Mouse (Mus musculus) cerebellum, adult 2 months (tissue): ENCODE results near the gene Sco1. TPM values are rescaled to one million over a fixed set of nuclear protein-coding genes. Genes with fewer than 3 reads are reported as not detected.
A peak's percentile ranks its signal among the peaks of the same experiment; 100 is the strongest.
"Not testable (repeated sequence)": the region's sequence is repeated elsewhere in the genome, so short reads cannot be mapped to it uniquely, and the experiment has no call there.

Source experiments
- DNase-seq, 2 experiments: peaks; one replicate each; pipeline ENCODE4 v3.0.0; 2021
- H3K27ac ChIP-seq: fragments of 200-500 bp; 2 replicates; pipeline ENCODE4 v1.5.1; 2012; ENCODE audit warnings: low read length, control low read depth, inconsistent platforms; ENCODE audit not compliant: insufficient read depth
- H3K27me3 ChIP-seq: fragments of 200-500 bp; 2 replicates; pipeline ENCODE4 v1.6.1; 2012; ENCODE audit warnings: inconsistent platforms, mild to moderate bottlenecking, low read length, moderate library complexity; ENCODE audit not compliant: control insufficient read depth, insufficient read depth
- H3K4me1 ChIP-seq: fragments of 200-500 bp; 2 replicates; pipeline ENCODE4 v1.6.1; 2011; ENCODE audit warnings: low read length; ENCODE audit not compliant: control insufficient read depth, insufficient read depth
- H3K4me3 ChIP-seq: fragments of 200-500 bp; replicated peaks from 2 replicates; pipeline ENCODE3; 2011; ENCODE audit warnings: mild to moderate bottlenecking, low read depth, low read length, control low read depth; ENCODE audit not compliant: insufficient read depth
- CTCF ChIP-seq: fragments of 200-500 bp; IDR thresholded peaks from 2 replicates; pipeline ENCODE4 v1.5.1; 2011; ENCODE audit warnings: low read depth, mild to moderate bottlenecking, control low read depth, low read length, moderate library complexity, borderline replicate concordance; ENCODE audit not compliant: insufficient read depth
- POLR2A ChIP-seq: fragments of 200-500 bp; IDR thresholded peaks from 2 replicates; pipeline ENCODE4 v1.6.1; 2011; ENCODE audit warnings: low read length, control low read depth, borderline replicate concordance; ENCODE audit not compliant: insufficient read depth
- WGBS: fragments of 180-500 bp; shearing (Covaris S2); methylation state at CpG from one replicate; pipeline ENCODE4 v1.1.7; 2018; 5-methylcytosine and 5-hydroxymethylcytosine counted together
- polyA plus RNA-seq: library from polyadenylated mRNA; depleted of rRNA; stranded (reverse); fragments of >200 nt; gene quantifications from 2 replicates; pipeline ENCODE4 v1.2.3, GENCODE M21; 2012

The Sco1 gene
- polyA plus RNA-seq, 1 experiment: 8.6 TPM

- Histone ChIP-seq H3K4me3 (no peak overlapping the region), H3K27me3 (no peaks in the 10 kb centered on the region; the same call in 1 of the 2 replicates), H3K27ac (no peak overlapping the region), H3K4me1 (no peaks in the 10 kb centered on the region; the same call in 1 of the 2 replicates)
- DNase-seq: no peak
- TF ChIP-seq CTCF (no peak), POLR2A (no peak)
- 20% methylated on average over 11 of the region's 11 CpGs for WGBS
These were observed 28.7 kb downstream of the Sco1 start for GRCm38 (mm10) chr11:67081125-67081649.

GRCm38 (mm10) chr11:67082188-67082587 lies 29.7 kb downstream of the Sco1 start:
- Histone ChIP-seq H3K4me1 (no peaks in the 10 kb centered on the region; the same call in 1 of the 2 replicates), H3K4me3 (no peak overlapping the region), H3K27ac (no peak overlapping the region), H3K27me3 (no peaks in the 10 kb centered on the region; the same call in 1 of the 2 replicates)
- 89% methylated on average over 7 of the region's 7 CpGs for WGBS
- TF ChIP-seq POLR2A (no peak), CTCF (no peak)
- no peak for DNase-seq

DNA sequence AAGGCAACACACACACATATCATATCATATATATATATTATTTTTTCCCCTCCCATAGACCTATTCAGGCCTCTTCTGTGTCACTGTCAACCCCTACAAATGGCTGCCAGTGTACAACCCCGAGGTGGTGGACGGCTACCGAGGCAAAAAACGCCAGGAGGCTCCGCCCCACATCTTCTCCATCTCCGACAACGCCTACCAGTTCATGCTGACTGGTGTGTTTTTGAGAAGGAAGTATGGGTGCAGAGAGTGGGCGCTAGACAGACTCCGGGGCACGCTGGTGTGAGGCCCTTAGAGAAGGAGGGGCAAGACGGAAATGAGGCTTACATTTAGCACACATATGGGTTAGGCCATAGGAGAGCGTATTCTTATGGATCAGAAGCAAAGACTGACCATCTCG lies 30.3 kb downstream of the Sco1 start:
- Histone ChIP-seq H3K27me3 (no peaks in the 10 kb centered on the region; the same call in 1 of the 2 replicates), H3K27ac (no peak overlapping the region), H3K4me3 (no peak overlapping the region), H3K4me1 (no peaks in the 10 kb centered on the region)
- TF ChIP-seq CTCF (no peak), POLR2A (no peak)
- DNase-seq: no peak
- 90% methylated on average over 13 of the region's 13 CpGs for WGBS

GRCm38 (mm10) chr11:67083239-67083638 lies 30.8 kb downstream of the Sco1 start:
- WGBS: 76% methylated on average over 6 of the region's 6 CpGs
- no peaks in the 10 kb centered on the region for H3K4me1 ChIP-seq
- no peaks in the 10 kb centered on the region; the same call in 1 of the 2 replicates for H3K27me3 ChIP-seq
- no peak for TF ChIP-seq POLR2A
- TF ChIP-seq CTCF: no peak
- no peak overlapping the region for H3K27ac ChIP-seq
- DNase-seq: no peak
- no peak overlapping the region for H3K4me3 ChIP-seq

- no peak for DNase-seq
- Histone ChIP-seq H3K4me1 (no peaks in the 10 kb centered on the region), H3K27ac (no peak overlapping the region), H3K27me3 (no peaks in the 10 kb centered on the region; the same call in 1 of the 2 replicates), H3K4me3 (no peak overlapping the region)
- TF ChIP-seq POLR2A: no peak
- WGBS: 42% methylated on average over 32 of the region's 32 CpGs
These were observed 31.4 kb downstream of the Sco1 start for GRCm38 (mm10) chr11:67083712-67084340.

- Histone ChIP-seq H3K27ac (no peak overlapping the region), H3K27me3 (no peaks in the 10 kb centered on the region; the same call in 1 of the 2 replicates), H3K4me3 (no peak overlapping the region), H3K4me1 (no peaks in the 10 kb centered on the region)
- TF ChIP-seq POLR2A: no peak
- peak; percentile 66 for TF ChIP-seq CTCF
- 2% methylated on average over 6 of the region's 6 CpGs for WGBS
- peak; percentile 59 for DNase-seq
These were observed 33.0 kb downstream of the Sco1 start for GRCm38 (mm10) chr11:67085489-67085888.

- no peaks in the 10 kb centered on the region for H3K4me1 ChIP-seq
- WGBS: 39% methylated on average over 9 of the region's 9 CpGs
- H3K27me3 ChIP-seq: no peaks in the 10 kb centered on the region; the same call in 1 of the 2 replicates
- DNase-seq: no peak
- TF ChIP-seq CTCF (no peak), POLR2A (no peak)
- no peak overlapping the region for H3K4me3 ChIP-seq
- no peak overlapping the region for H3K27ac ChIP-seq
These were observed 34.1 kb downstream of the Sco1 start for GRCm38 (mm10) chr11:67086467-67087164.

GRCm38 (mm10) chr11:67087225-67087624 lies 34.8 kb downstream of the Sco1 start:
- Histone ChIP-seq H3K27ac (no peak overlapping the region), H3K27me3 (no peaks in the 10 kb centered on the region; the same call in 1 of the 2 replicates), H3K4me3 (no peak overlapping the region), H3K4me1 (no peaks in the 10 kb centered on the region)
- no peak for DNase-seq
- TF ChIP-seq CTCF: no peak
- no peak for TF ChIP-seq POLR2A
- 89% methylated on average over 12 of the region's 12 CpGs for WGBS

- DNase-seq, H3K4me1 ChIP-seq, H3K27me3 ChIP-seq, H3K4me3 ChIP-seq, H3K27ac ChIP-seq: not testable (repeated sequence)
- WGBS: 84% methylated on average over 12 of the region's 12 CpGs
These were observed 39.9 kb downstream of the Sco1 start for GRCm38 (mm10) chr11:67092354-67092753.
